Comparison of ENCODE assay signal across 32 mouse cellular contexts in the genomic region with DNA sequence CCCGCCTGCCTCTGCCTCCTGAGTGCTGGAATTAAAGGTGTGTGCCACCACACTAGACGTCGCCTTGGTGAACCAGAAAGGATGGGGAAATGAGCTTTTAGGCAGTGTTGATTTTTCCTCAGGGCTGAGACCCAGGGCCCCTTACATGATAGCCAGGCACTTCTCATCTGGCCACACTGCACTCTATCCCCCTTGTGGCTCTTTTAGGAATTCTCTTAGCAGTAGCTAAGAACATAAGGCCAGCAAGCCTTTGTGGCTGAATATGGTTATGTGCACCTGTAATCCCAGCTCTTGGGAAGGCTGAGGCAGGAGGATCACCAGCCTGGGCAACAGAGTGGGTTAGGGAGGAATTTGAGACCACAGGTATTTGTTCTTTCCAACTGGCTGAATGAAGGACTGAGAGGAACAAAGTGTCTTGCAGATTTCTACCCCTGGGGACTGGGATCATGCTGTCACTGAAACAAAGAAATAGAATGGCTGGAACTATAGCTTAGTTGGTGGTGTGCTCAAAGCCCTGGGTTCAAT. TPM values are rescaled to one million over a fixed set of nuclear protein-coding genes. Genes with fewer than 3 reads are reported as not detected.
DNase-seq lines count a peak whose midpoint lies in the region; ATAC-seq and TF ChIP-seq lines count a peak whose summit lies in the region.
"Had no signal": no experiment of that assay in that cellular context is flagged by ENCODE, and none has a peak within 500 bp of the region (broad histone marks: within the 10 kb centered on the region; RNA-seq: fewer than 3 reads in every experiment).

No protein-coding gene starts in this region.

- WGBS in heart, embryonic 10.5 days: 86% methylated on average over 3 of the region's 3 CpGs

- H3K4me3 ChIP-seq in layer of hippocampus, adult 2 months: no peak overlapping the region
- peak overlapping the region; percentile 11; the same call in 1 of the 2 replicates for H3K4me3 ChIP-seq in E14TG2a.4 (replicated peaks; ENCODE audit: low read length)
- no peak overlapping the region for H3K4me3 ChIP-seq in heart, embryonic 10.5 days
- H3K4me3 ChIP-seq: embryonic facial prominence, embryonic 12.5 days; forebrain, embryonic 10.5 days; gastrocnemius, adult 2 months; heart, embryonic 12.5 days; hindbrain, embryonic 13.5 days; lung, embryonic 15.5 days; midbrain, embryonic 15.5 days had no signal

- no peaks in the 10 kb centered on the region for H3K36me3 ChIP-seq in E14TG2a.4 (ENCODE audit: insufficient read depth, low read length)
- no peaks in the 10 kb centered on the region for H3K36me3 ChIP-seq in heart, embryonic 10.5 days
- H3K36me3 ChIP-seq: embryonic facial prominence, embryonic 12.5 days; forebrain, embryonic 10.5 days; heart, embryonic 12.5 days; hindbrain, embryonic 13.5 days; lung, embryonic 15.5 days; midbrain, embryonic 15.5 days had no signal

- TF ChIP-seq CTCF in layer of hippocampus, adult 2 months (conservative IDR thresholded peaks at IDR 0.05): 0 out of 2 replicates have a peak, but pooled peaks have one; percentile 8
- TF ChIP-seq CTCF in E14TG2a.4 (conservative IDR thresholded peaks at IDR 0.05; ENCODE audit: low read length): peak; percentile 40

- H3K4me1 ChIP-seq in E14TG2a.4 (replicated peaks; ENCODE audit: low read depth, low read length): peaks cover 95% of the 10 kb centered on the region
- H3K4me1 ChIP-seq in heart, embryonic 10.5 days: peaks cover 12% of the 10 kb centered on the region; the same call in 1 of the 2 replicates
- H3K4me1 ChIP-seq: hindbrain, embryonic 13.5 days; lung, embryonic 15.5 days; midbrain, embryonic 15.5 days had no signal

- H3K27ac ChIP-seq in layer of hippocampus, adult 2 months: no peak overlapping the region
- no peak overlapping the region for H3K27ac ChIP-seq in heart, embryonic 10.5 days
- H3K27ac ChIP-seq: embryonic facial prominence, embryonic 12.5 days; forebrain, embryonic 10.5 days; gastrocnemius, adult 2 months; hindbrain, embryonic 13.5 days; kidney, postnatal 0 days; lung, embryonic 15.5 days; midbrain, embryonic 15.5 days; stomach, postnatal 0 days had no signal

- no peak for DNase-seq in layer of hippocampus, adult 2 months (ENCODE audit: low spot score in 2 of 2)
- DNase-seq in layer of hippocampus, adult 9-10 months (ENCODE audit: low spot score): no peak
- DNase-seq in R1 (ENCODE audit: low read depth, low spot score): peak; percentile 97
- no peak for DNase-seq in cerebellum, adult 18-20 months
- no peak for DNase-seq in heart, embryonic 10.5 days (ENCODE audit: low spot score)
- DNase-seq: adrenal gland, adult 8-10 months; cerebellum, adult 8-10 months; embryo, embryonic 11 days; gastrocnemius, adult 2 months; gastrocnemius, postnatal 36 days; heart, adult 18-20 months; heart, postnatal 4 days; kidney, postnatal 4 days; layer of hippocampus, adult 9-11 months; right cerebral cortex, adult 18-20 months; spleen, adult 18-20 months; thymus, adult 18-20 months; thymus, postnatal 25 days had no signal

- H3K27me3 ChIP-seq in E14TG2a.4 (ENCODE audit: insufficient read depth, low read length): no peaks in the 10 kb centered on the region
- no peaks in the 10 kb centered on the region for H3K27me3 ChIP-seq in heart, embryonic 10.5 days (ENCODE audit: insufficient read depth, poor library complexity, severe bottlenecking)
- H3K27me3 ChIP-seq: embryonic facial prominence, embryonic 12.5 days; heart, embryonic 12.5 days; hindbrain, embryonic 13.5 days; lung, embryonic 15.5 days; midbrain, embryonic 15.5 days; Patski had no signal

- H3K9me3 ChIP-seq in E14TG2a.4 (ENCODE audit: low read length): no peaks in the 10 kb centered on the region
- H3K9me3 ChIP-seq in heart, embryonic 10.5 days: no peaks in the 10 kb centered on the region
- H3K9me3 ChIP-seq: embryonic facial prominence, embryonic 12.5 days; forebrain, embryonic 10.5 days; heart, embryonic 12.5 days; hindbrain, embryonic 13.5 days; lung, embryonic 15.5 days; midbrain, embryonic 15.5 days had no signal

- 0 out of 2 replicates have a peak, but pooled peaks have one; percentile 32 for ATAC-seq in megakaryocyte-erythroid progenitor cell, adult 5-6 weeks (replicated peaks; ENCODE audit: low FRiP score, low TSS enrichment, poor library complexity, severe bottlenecking)
- ATAC-seq: CD4-positive, CD25-positive, alpha-beta regulatory T cell, adult 4 months; forebrain, embryonic 16.5 days; midbrain, embryonic 15.5 days; Patski had no signal

RNA-seq across cellular contexts. Expression of a gene that starts 26.5 kb away (rescaled TPM):
- total RNA-seq in layer of hippocampus, adult 2 months (2021): 100 to 1,000 TPM; 196 to 201 TPM
- 180 and 213 TPM in 2 replicates for total RNA-seq in megakaryocyte-erythroid progenitor cell, adult 5-6 weeks (2014; fragmentation: Nextera tagmentation)
- 284 and 335 TPM in 2 replicates for total RNA-seq in megakaryocyte-erythroid progenitor cell, adult 5-6 weeks (2017)
- polyA plus RNA-seq in heart, embryonic 10.5 days (2016; fragmentation: Nextera tagmentation; extraction: Ambion mirVana): 68.5 and 78.0 TPM in 2 replicates

RNA-seq across cellular contexts. Expression of a gene that starts 27.1 kb away (rescaled TPM):
- 1 to 10 TPM; 2.4 to 3.1 TPM for total RNA-seq in layer of hippocampus, adult 2 months (2021)
- total RNA-seq in megakaryocyte-erythroid progenitor cell, adult 5-6 weeks (2014; fragmentation: Nextera tagmentation): 9.3 and 11.9 TPM in 2 replicates
- total RNA-seq in megakaryocyte-erythroid progenitor cell, adult 5-6 weeks (2017): 6.2 and 6.7 TPM in 2 replicates
- 7.0 and 8.6 TPM in 2 replicates for polyA plus RNA-seq in heart, embryonic 10.5 days (2016; fragmentation: Nextera tagmentation; extraction: Ambion mirVana)
- total RNA-seq: neutrophil, adult 5-6 weeks had no signal
